Mouse (Mus musculus): ENCODE data around the gene Fam19a2.

DNA sequence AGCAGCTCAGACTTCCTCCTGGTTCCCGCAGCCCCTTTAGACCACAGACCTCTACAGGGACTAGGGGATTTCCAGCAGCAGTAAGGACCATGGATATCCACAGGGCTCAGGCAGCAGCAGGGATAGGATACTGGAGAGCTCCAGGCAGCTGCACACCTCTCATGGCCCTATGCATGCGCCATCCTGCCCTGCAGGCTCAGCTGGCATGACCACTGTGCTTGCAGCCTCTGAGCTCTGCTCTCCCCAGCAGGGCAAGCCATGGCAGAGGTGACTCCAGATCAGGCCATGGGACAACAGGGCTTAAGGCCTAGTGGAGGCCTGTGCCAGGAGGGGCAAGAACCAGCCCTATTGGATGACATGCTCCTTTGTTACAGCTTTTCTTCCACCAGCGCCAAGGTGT lies 137.4 kb downstream of the Fam19a2 start:
- TF ChIP-seq POLR2A (IDR thresholded peaks at IDR 0.05; ENCODE audit: low read depth, low read length) (no peak), CTCF (IDR thresholded peaks at IDR 0.05; ENCODE audit: extremely low read depth, insufficient read length, insufficient replicate concordance, low read depth, low read length) (no peak)

Data from small intestine, adult 2 months (tissue).